Mouse (Mus musculus): ENCODE data around the gene 2900011O08Rik. TPM values are rescaled to one million over a fixed set of nuclear protein-coding genes. Genes with fewer than 3 reads are reported as not detected.
A peak's percentile ranks its signal among the peaks of the same experiment; 100 is the strongest.
"Not testable (repeated sequence)": the region's sequence is repeated elsewhere in the genome, so short reads cannot be mapped to it uniquely, and the experiment has no call there.

Gene 2900011O08Rik
- total RNA-seq (2014; fragmentation: Nextera tagmentation): not detected in 2 replicates
- 0.34 TPM in 1 of 2 replicates, not detected in the other for total RNA-seq (2017)

GRCm38 (mm10) chr16:13986574-13987478, at the start of gene 2900011O08Rik, which contains the start of gene Ifitm7:
TSS of gene 2900011O08Rik (plus strand) at chr16:13986604.
TSS of gene Ifitm7 (minus strand) at chr16:13986888.
- peak; percentile 94 for ATAC-seq (replicated peaks; ENCODE audit: poor library complexity, severe bottlenecking)

GRCm38 (mm10) chr16:13940139-13940846, 46.1 kb upstream of the 2900011O08Rik start:
- no peak; the same call in 1 of the 2 replicates for ATAC-seq (replicated peaks; ENCODE audit: poor library complexity, severe bottlenecking)

GRCm38 (mm10) chr16:13940847-13941395, 45.5 kb upstream of the 2900011O08Rik start:
- ATAC-seq (replicated peaks; ENCODE audit: poor library complexity, severe bottlenecking): peak; percentile 52

GRCm38 (mm10) chr16:13944178-13944577, 42.2 kb upstream of the 2900011O08Rik start:
- ATAC-seq (replicated peaks; ENCODE audit: poor library complexity, severe bottlenecking): 0 out of 2 replicates have a peak, but pooled peaks have one; percentile 16

GRCm38 (mm10) chr16:13944752-13945151, 41.7 kb upstream of the 2900011O08Rik start:
- no peak for ATAC-seq (replicated peaks; ENCODE audit: poor library complexity, severe bottlenecking)

- no peak for ATAC-seq (replicated peaks; ENCODE audit: poor library complexity, severe bottlenecking)
Measured at GRCm38 (mm10) chr16:13945153-13945552, 41.3 kb upstream of the 2900011O08Rik start.

- no peak for ATAC-seq (replicated peaks; ENCODE audit: poor library complexity, severe bottlenecking)
Measured at GRCm38 (mm10) chr16:13946306-13946705, 40.1 kb upstream of the 2900011O08Rik start.

- ATAC-seq (replicated peaks; ENCODE audit: poor library complexity, severe bottlenecking): no peak
Measured at GRCm38 (mm10) chr16:13951245-13951644, 35.2 kb upstream of the 2900011O08Rik start.

GRCm38 (mm10) chr16:13962053-13962452, 24.4 kb upstream of the 2900011O08Rik start:
- ATAC-seq (replicated peaks; ENCODE audit: poor library complexity, severe bottlenecking): no peak

GRCm38 (mm10) chr16:13969096-13969495, 17.3 kb upstream of the 2900011O08Rik start:
- no peak for ATAC-seq (replicated peaks; ENCODE audit: poor library complexity, severe bottlenecking)

- ATAC-seq (replicated peaks; ENCODE audit: poor library complexity, severe bottlenecking): no peak
Measured at GRCm38 (mm10) chr16:13972051-13972450, 14.4 kb upstream of the 2900011O08Rik start.

GRCm38 (mm10) chr16:13976358-13976896, 10.0 kb upstream of the 2900011O08Rik start:
- ATAC-seq (replicated peaks; ENCODE audit: poor library complexity, severe bottlenecking): not testable (repeated sequence)

- ATAC-seq (replicated peaks; ENCODE audit: poor library complexity, severe bottlenecking): not testable (repeated sequence)
Measured at GRCm38 (mm10) chr16:13977026-13977425, 9.4 kb upstream of the 2900011O08Rik start.

GRCm38 (mm10) chr16:13981726-13982125, 4.7 kb upstream of the 2900011O08Rik start:
- ATAC-seq (replicated peaks; ENCODE audit: poor library complexity, severe bottlenecking): not testable (repeated sequence)

GRCm38 (mm10) chr16:13983161-13983560, 3.2 kb upstream of the 2900011O08Rik start:
- ATAC-seq (replicated peaks; ENCODE audit: poor library complexity, severe bottlenecking): no peak

GRCm38 (mm10) chr16:13986197-13986573, 219 bp upstream of the 2900011O08Rik start:
- no peak for ATAC-seq (replicated peaks; ENCODE audit: poor library complexity, severe bottlenecking)

- ATAC-seq (replicated peaks; ENCODE audit: poor library complexity, severe bottlenecking): no peak
Measured at GRCm38 (mm10) chr16:13992518-13993248, 6.3 kb downstream of the 2900011O08Rik start.

GRCm38 (mm10) chr16:13994076-13994475, 7.7 kb downstream of the 2900011O08Rik start:
- no peak for ATAC-seq (replicated peaks; ENCODE audit: poor library complexity, severe bottlenecking)

GRCm38 (mm10) chr16:13994502-13994901, 8.1 kb downstream of the 2900011O08Rik start:
- ATAC-seq (replicated peaks; ENCODE audit: poor library complexity, severe bottlenecking): no peak
